Mouse (Mus musculus): Measurements from ENCODE around the gene Acvr1. TPM values are rescaled to one million over a fixed set of nuclear protein-coding genes. Genes with fewer than 3 reads are reported as not detected.

Acvr1 gene
- polyA plus RNA-seq, 1 experiment = not detected

DNA sequence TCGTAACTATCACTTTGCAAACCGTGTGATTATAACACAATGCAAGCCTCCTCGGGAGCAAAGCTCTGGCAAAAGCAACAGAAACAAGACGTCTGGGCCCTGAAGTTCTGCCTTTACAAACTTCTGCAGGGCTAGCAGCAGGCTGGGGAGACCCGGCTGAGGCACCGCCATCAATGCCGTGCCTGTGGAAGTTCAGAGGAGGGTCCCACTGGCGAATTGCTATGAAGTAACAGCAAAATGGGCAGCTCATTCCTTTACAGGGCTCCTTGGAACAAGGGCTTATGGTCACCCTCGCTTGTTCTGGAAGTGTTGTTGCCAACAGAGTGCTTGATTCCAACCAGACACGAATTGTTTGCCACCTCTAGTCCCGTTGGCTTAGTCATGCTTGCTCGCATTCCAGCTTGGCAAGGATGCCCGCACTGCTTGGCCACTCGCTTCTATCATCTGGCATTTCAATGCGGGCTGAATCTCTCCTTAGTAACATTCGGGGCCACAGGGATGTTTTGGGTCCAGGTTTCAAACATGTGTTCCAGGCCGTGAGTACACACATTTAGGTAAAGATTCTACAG lies 29.9 kb upstream of the Acvr1 start:
- Histone ChIP-seq H3K4me3 (ENCODE audit: insufficient read depth, low read depth, low read length) (no peak overlapping the region), H3K4me1 (ENCODE audit: control insufficient read depth, insufficient read depth, low read length) (peaks cover 15% of the 10 kb centered on the region), H3K27ac (ENCODE audit: insufficient read depth, low read depth, low read length) (peak overlapping the region; percentile 72)
- TF ChIP-seq CTCF (IDR thresholded peaks at IDR 0.05; ENCODE audit: insufficient read depth, low read depth, low read length) (no peak), POLR2A (IDR thresholded peaks at IDR 0.05; ENCODE audit: insufficient read depth, low read depth, low read length) (no peak)
- 26% methylated on average over 17 of the region's 17 CpGs for WGBS

DNA sequence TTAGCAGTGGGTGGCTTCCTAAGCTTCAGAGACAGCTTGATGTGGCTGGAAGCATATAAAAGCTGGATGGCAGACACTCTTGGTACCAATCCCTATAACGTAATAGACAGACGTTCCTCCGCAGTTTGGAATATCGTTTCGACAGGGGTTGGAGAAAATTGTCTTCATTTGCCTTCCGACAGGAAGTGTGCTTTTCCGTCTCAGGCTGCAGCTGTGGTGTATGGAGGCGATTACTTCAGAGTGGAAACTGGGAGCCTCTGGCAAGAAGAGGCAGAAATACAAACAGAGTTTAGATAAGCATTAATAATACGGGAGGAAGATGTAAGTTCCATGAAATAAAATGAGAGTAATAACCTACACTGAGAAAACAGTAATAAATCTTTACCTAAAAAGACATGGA lies 28.4 kb upstream of the Acvr1 start:
- H3K4me3 ChIP-seq (ENCODE audit: insufficient read depth, low read depth, low read length) = no peak overlapping the region
- WGBS = 31% methylated on average over 9 of the region's 9 CpGs
- TF ChIP-seq POLR2A (IDR thresholded peaks at IDR 0.05; ENCODE audit: insufficient read depth, low read depth, low read length) (no peak), CTCF (IDR thresholded peaks at IDR 0.05; ENCODE audit: insufficient read depth, low read depth, low read length) (no peak)
- H3K27ac ChIP-seq (ENCODE audit: insufficient read depth, low read depth, low read length) = peak overlapping the region; percentile 56
- peaks cover 15% of the 10 kb centered on the region for H3K4me1 ChIP-seq (ENCODE audit: control insufficient read depth, insufficient read depth, low read length)

DNA sequence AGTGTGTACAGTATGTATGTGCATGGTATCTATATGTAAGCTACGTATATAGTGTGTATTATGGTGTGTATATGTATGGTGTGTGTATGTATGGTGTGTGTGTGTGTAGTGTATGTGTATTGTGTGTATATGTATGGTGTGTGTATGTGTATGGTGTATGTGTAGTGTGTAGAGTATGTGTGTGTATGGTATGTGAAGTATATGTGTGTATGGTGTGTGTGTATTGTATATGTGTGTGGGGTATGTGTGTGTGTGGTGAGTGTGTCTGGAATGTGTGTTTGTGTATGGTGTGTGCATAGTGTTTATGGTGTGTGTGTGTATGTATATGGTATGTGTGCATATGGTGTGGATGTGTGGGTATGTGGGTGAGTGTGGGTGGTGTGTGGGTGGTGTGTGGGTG lies 23.1 kb upstream of the Acvr1 start:
- peak overlapping the region; percentile 77 for H3K27ac ChIP-seq (ENCODE audit: insufficient read depth, low read depth, low read length)

DNA sequence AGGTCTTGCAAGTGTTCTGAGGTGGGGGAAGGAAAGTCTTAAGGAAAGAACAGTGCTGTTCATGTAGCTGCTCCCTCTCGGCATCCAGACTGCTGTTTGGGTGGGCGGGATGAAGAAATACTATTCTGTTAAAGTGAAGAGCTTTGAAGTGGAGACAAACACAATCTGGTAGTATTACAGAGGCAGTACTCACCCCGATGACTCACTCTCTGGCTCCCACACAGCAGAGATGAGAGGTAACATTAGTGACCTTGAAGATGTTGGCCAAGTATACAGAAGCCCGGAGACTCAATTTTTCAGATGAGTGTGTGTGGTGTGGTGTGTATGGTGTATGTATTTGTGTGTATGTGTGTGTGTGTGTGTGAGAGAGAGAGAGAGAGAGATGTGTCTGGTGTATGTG lies 22.7 kb upstream of the Acvr1 start:
- TF ChIP-seq POLR2A (IDR thresholded peaks at IDR 0.05; ENCODE audit: insufficient read depth, low read depth, low read length) (no peak), CTCF (IDR thresholded peaks at IDR 0.05; ENCODE audit: insufficient read depth, low read depth, low read length) (no peak)
- Histone ChIP-seq H3K4me3 (ENCODE audit: insufficient read depth, low read depth, low read length) (no peak overlapping the region), H3K4me1 (ENCODE audit: control insufficient read depth, insufficient read depth, low read length) (peaks cover 20% of the 10 kb centered on the region), H3K27ac (ENCODE audit: insufficient read depth, low read depth, low read length) (peak overlapping the region; percentile 93)
- WGBS = 22% methylated on average over 4 of the region's 4 CpGs

More for the DNA sequence above, 23.1 kb upstream of the Acvr1 start:
- no peak overlapping the region for H3K4me3 ChIP-seq (ENCODE audit: insufficient read depth, low read depth, low read length)
- peaks cover 17% of the 10 kb centered on the region for H3K4me1 ChIP-seq (ENCODE audit: control insufficient read depth, insufficient read depth, low read length)
- TF ChIP-seq POLR2A (IDR thresholded peaks at IDR 0.05; ENCODE audit: insufficient read depth, low read depth, low read length) = no peak
- no peak for TF ChIP-seq CTCF (IDR thresholded peaks at IDR 0.05; ENCODE audit: insufficient read depth, low read depth, low read length)
- WGBS = 76% methylated on average over 1 of the region's 1 CpGs

DNA sequence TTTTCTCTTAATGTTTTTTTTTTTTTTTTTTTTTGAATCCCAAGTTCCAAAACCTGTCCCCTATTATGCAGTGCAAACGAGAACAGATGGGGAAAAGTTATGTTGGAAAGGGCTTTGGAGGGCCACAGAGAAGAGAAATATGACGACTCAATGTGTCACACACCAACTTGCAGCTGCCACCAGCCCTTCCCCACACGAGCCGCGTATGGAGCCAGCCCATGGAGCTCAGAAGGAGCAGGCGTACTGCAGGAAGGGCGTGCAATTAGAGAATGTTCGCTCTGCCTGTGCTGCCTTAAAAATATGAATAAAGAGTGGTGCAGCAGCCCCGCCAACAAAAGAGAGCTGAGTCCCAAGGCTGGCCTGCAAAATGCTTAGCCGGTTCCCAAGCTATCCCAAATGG lies 19.4 kb upstream of the Acvr1 start:
- H3K4me3 ChIP-seq (ENCODE audit: insufficient read depth, low read depth, low read length) = no peak overlapping the region
- WGBS = 23% methylated on average over 10 of the region's 10 CpGs
- H3K4me1 ChIP-seq (ENCODE audit: control insufficient read depth, insufficient read depth, low read length) = peaks cover 22% of the 10 kb centered on the region
- peak overlapping the region; percentile 71 for H3K27ac ChIP-seq (ENCODE audit: insufficient read depth, low read depth, low read length)
- TF ChIP-seq CTCF (IDR thresholded peaks at IDR 0.05; ENCODE audit: insufficient read depth, low read depth, low read length) (no peak), POLR2A (IDR thresholded peaks at IDR 0.05; ENCODE audit: insufficient read depth, low read depth, low read length) (no peak)

DNA sequence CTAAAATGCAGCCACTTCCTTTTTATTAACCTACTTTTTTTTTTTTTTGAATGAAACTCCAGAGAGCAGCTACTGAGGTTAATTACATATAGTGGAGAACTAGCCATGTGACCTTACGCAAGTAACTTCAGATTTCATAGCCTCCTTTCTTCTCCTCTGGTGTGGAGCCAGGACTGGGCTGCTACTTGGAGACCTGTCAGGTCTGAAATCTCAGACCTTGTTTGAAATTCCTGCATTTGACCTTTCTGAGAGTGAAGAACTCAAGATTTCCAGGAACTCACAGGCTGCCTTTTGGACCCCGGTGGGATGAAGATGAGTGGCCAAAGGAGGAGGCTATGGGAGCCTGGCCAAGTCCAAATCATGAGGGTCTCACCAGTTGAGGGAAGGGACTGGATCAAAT lies 7.2 kb upstream of the Acvr1 start:
- peaks cover 5% of the 10 kb centered on the region for H3K4me1 ChIP-seq (ENCODE audit: control insufficient read depth, insufficient read depth, low read length)

DNA sequence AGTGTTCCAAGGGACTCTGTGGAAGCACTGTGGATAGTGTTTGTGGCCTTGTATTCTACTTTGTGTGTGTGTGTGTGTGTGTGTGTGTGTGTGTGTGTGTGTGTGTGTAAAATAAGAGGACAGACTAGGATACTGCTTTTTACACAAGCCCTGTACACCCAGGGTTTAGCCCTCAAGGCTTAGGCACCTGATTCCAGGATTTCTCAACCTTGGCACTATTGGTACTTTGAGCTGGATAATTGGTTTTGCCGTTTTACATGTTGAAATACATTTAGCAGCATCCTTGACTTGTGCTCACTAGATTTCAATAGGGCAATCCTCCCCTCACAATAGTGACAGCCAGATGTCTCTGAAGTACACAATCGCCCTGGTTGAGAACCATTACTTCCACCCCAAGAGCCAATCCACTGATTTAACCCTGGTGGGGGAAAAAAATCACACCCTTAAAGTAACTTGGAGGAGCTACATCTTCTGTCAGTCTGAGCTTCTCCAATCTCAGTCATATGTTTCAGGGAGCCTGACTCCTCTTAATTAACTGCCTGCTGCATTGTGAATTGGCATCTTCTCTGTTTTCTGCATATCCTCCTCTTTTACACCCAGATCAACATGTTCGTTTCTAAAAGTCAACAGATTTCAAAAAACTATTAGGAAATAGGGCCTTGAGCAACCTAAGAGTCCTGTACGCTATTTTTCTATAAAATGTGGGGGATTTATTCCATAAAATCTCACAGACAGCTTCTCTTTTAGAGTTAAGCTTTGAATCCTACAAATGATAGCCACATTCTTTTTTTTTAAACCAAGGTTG lies 2.1 kb upstream of the Acvr1 start:
- H3K4me3 ChIP-seq (ENCODE audit: insufficient read depth, low read depth, low read length) = no peak overlapping the region

More for the DNA sequence above, 7.2 kb upstream of the Acvr1 start:
- no peak overlapping the region for H3K27ac ChIP-seq (ENCODE audit: insufficient read depth, low read depth, low read length)
- WGBS = 66% methylated on average over 2 of the region's 2 CpGs
- TF ChIP-seq CTCF (IDR thresholded peaks at IDR 0.05; ENCODE audit: insufficient read depth, low read depth, low read length) (no peak), POLR2A (IDR thresholded peaks at IDR 0.05; ENCODE audit: insufficient read depth, low read depth, low read length) (no peak)
- no peak overlapping the region for H3K4me3 ChIP-seq (ENCODE audit: insufficient read depth, low read depth, low read length)

DNA sequence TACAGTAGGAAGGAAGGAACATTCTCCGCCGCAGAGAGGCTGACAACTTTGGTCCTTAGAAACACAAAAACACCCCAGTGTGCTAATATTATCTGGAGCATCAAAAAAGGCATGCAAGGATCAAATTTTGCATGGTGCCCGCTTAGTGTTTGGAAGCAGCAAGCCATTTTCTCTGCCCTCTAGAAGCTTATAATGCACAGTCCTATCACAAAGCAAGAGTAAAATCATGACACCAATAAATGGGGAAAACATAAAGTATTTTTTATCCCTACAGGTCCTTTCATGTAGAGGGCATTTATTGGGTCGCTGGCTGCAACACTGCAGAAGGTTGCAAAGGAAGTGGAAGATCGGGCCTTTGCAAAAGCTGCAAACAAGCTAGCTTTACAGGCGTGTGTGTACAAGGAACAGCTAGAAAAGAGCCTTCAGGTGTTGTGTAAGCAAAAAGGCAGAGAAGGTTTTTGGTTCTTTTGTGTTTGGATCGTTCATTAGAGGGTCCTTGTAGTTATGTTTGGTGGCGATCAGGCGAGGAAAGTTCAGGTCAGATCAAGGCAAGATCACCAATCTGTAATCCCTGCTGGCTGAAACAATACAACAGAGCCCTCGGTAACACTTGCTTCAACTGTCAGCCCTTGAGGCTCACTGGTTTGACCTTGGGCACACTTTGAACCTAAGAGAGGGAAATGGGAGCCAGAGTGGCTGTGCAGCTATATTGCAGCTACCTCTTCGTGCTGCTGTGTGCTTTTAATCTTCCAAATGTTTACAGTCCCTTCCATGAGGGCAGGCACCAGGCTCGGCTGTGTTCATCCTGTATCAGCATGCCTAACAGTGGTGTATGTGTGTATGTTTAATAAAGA lies 1.1 kb upstream of the Acvr1 start:
- Histone ChIP-seq H3K4me1 (ENCODE audit: control insufficient read depth, insufficient read depth, low read length) (peaks cover 9% of the 10 kb centered on the region), H3K27ac (ENCODE audit: insufficient read depth, low read depth, low read length) (peak overlapping the region; percentile 95), H3K4me3 (ENCODE audit: insufficient read depth, low read depth, low read length) (peak overlapping the region; percentile 80)
- 3% methylated on average over 12 of the region's 12 CpGs for WGBS
- TF ChIP-seq POLR2A (IDR thresholded peaks at IDR 0.05; ENCODE audit: insufficient read depth, low read depth, low read length) = no peak
- TF ChIP-seq CTCF (IDR thresholded peaks at IDR 0.05; ENCODE audit: insufficient read depth, low read depth, low read length) = no peak

More for the DNA sequence above, 2.1 kb upstream of the Acvr1 start:
- Histone ChIP-seq H3K27ac (ENCODE audit: insufficient read depth, low read depth, low read length) (peak overlapping the region; percentile 95), H3K4me1 (ENCODE audit: control insufficient read depth, insufficient read depth, low read length) (peaks cover 7% of the 10 kb centered on the region)
- 34% methylated on average over 4 of the region's 4 CpGs for WGBS
- TF ChIP-seq CTCF (IDR thresholded peaks at IDR 0.05; ENCODE audit: insufficient read depth, low read depth, low read length) = no peak
- no peak for TF ChIP-seq POLR2A (IDR thresholded peaks at IDR 0.05; ENCODE audit: insufficient read depth, low read depth, low read length)
